Mouse (Mus musculus) adrenal gland, postnatal 36 days (tissue): Measurements from ENCODE around the gene Ckap2. TPM values are rescaled to one million over a fixed set of nuclear protein-coding genes. Genes with fewer than 3 reads are reported as not detected.

Source experiments
- DNase-seq, 2 experiments: peaks; one replicate each; pipeline ENCODE4 v3.0.0; 2021; ENCODE audit warnings: mixed read lengths in 1 of 2
- long read RNA-seq, 2 experiments: library from polyadenylated mRNA; stranded (forward); transcript quantifications; one replicate each; pipeline ENCODE4 v2.0.0; 2021; ENCODE audit warnings: borderline sequencing depth in 2 of 2
- total RNA-seq, 2 experiments: library from RNA; stranded (reverse); gene quantifications; 2 replicates each; pipeline ENCODE4 v1.2.3; 2021

The Ckap2 gene
- 1 to 10 TPM; 5.2 to 5.6 TPM for total RNA-seq
- long read RNA-seq, experiment 1, transcript Ckap2-201 (9 exons, 2,593 nt), result major isoform, 10 of 11 reads
- long read RNA-seq, experiment 1, partial matches to known transcripts, result 1 of 11 reads
- long read RNA-seq, experiment 1, other reads (novel, unspliced or antisense), result 0 of 11 reads
- long read RNA-seq, experiment 2, partial matches to known transcripts, result 1 of 3 reads
- long read RNA-seq, experiment 2, other reads (novel, unspliced or antisense), result 0 of 3 reads

DNA sequence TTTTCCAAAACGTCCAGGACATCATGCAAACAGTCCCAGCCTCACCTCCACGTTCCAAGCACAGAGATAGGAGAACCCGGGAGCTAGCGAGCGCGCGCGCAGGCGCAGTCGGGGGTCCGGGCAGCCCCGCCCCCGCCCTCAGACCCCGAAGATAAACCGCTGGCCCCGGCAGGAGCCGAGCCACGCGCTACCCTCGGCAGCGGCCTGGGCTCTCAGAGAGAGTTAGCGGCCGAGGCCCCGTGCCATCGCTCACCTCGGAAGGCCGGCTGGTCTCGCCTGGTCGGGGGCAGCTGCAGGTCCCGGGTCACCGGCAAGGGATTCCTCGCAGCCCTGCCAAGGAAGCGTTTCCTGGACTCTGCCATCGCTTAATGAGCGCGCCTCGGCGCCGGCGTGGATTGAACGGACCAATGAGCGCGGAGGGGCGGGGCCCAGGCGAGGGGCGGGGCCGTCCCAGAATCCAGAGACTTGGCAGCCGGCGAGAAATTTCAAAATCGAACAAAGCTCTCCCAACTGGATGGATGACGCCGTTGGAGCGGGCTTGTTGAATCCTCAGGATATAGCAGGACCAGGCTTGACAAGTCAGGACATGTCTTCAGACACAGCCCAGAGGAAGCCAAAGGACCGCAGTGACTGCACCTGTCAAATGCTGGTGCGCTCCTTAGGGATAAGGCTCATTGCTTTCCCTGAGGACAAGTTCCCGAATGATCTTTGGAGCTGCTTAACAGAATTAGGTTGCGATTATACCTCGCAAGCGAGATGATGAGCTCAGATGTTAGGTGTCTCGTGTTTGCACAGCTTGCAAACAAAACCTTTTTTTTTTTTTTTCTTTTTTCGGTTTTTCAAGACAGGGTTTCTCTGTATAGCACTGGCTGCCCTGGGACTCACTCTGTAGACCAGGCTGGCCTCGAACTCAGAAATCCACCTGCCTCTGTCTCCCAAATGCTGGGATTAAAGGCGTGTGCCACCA, at the start of gene Ckap2:
Gene Ckap2, minus strand, starts transcription at position 389 of the 967 bp plus-strand sequence.
- peak; percentile 94 to 95 for DNase-seq

- DNase-seq, result peak; percentile 2 to 16
Measured at GRCm38 (mm10) chr8:22228621-22229020, 43.0 kb upstream of the Ckap2 start.

DNA sequence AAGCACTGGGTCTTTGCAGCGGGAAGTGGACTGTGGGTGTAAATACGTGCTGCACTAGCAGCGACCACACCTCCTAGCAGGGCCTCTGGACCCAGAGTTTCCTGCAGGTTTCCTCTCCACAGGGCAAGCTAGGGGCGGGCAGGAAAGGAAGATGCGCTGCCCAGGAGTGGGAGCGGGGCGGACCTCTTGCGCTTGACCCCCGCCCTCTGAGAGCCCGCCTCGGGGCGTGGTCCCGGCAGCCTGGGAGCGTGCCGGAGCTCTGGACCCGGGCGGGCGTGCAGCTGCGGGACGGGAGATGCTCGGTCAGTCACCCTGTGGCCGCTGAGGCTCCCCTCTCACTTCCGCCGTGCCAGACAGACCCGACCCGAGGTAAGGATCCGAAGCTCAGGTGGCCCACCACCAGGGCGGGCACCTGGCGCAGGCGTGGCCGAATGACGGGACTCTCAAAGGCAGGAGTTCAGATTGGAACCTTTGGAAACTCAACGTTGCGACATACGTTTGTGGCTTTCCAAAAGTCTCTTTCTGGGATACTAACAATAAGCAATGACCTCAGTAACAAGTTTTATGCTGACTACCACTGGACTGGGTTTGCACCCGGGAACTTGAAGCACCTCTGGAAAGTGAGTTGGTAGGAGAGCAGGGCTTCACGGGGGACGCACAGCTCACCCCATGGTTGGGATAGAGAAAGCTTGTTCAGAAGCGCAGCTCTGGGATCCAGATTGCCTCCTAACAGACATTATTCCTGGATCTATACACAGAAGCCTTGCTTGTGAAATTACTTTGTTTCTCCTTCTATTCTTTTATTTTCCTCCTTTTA, 41.6 kb upstream of the Ckap2 start, which contains the start of gene Thsd1:
Gene Thsd1, plus strand, starts transcription at position 253 of the 817 bp plus-strand sequence.
- peak; percentile 78 to 87 for DNase-seq

GRCm38 (mm10) chr8:22226361-22226760, 40.7 kb upstream of the Ckap2 start:
- no peak for DNase-seq

GRCm38 (mm10) chr8:22214826-22215225, 29.2 kb upstream of the Ckap2 start:
- peak; percentile 79 to 86 for DNase-seq

DNA sequence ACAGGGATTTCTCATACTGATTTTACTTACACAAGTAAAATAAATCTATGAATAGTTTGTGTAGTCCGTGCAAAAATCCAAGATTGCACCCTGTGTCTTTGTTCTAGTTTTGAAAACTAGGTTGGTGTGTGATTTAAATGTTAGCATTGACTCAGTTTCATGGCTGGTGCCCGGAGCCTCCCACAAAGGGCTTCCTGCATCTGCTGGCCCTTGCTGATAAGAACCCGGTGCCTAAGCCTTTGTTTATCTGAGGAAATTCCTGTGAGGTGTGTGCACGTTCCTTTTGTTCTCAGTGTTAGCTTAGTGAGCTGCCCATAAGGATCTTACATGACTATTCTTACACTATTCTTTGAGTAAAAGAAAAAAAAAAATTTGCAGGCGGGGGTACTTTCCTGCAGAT, 23.4 kb upstream of the Ckap2 start:
- DNase-seq, result peak in 1 of 2 experiments; percentile 32

- no peak for DNase-seq
Measured at GRCm38 (mm10) chr8:22207535-22207934, 21.9 kb upstream of the Ckap2 start.

GRCm38 (mm10) chr8:22199481-22199880, 13.9 kb upstream of the Ckap2 start:
- no peak for DNase-seq

DNA sequence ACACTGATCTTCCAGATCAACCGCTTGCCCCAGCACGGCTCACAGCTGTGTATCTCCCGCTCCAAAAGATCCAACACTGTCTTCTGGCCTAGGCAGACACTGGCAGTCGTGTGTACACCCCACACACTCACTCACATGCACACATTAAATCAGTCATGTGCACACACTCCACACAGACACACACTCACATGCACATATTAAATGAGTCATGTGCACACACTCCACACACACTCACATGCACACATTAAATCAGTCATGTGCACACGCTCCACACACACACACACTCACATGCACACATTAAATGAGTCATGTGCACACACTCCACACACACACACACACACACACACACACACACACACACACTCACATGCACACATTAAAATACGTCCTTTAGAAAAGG, 12.3 kb upstream of the Ckap2 start:
- no peak for DNase-seq

- DNase-seq, result peak in 1 of 2 experiments; percentile 29
Measured at GRCm38 (mm10) chr8:22193432-22194010, 7.9 kb upstream of the Ckap2 start.

DNA sequence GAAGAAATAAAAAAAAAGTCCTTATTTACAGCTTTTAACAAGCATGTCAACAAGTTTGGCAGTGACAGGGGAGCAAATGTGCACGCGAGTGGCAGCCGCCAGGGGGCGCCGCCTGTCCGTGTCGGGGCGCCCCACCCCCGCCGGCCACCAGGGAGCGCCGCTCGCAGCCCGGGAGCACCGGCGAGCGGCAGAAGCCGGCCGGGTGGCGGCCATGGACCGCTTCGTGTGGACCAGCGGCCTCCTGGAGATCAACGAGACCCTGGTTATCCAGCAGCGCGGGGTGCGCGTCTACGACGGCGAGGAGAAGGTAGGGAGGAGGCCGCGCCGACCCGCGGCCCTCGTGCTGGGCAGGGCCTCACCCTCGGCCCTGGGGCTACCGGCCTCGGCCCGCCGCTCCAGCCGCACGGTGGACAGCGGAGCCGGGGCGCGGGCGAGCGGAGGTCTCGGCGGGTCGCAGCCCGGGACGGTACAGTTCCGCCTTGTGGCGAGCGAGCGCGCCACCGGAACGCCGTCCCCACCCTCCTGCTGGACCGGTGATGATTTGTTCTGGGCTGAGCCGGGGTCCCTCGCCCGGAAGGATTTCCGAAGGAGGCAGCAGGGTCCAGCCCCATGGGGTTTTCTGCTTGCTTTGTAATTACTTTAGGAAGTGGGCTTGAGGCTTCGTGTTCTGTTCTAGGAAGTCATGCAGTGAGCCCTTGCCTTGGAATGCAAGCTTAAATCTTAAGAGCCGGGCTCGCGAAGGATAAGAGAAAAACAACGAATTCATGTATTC, 7.2 kb upstream of the Ckap2 start, which contains the start of gene Vps36:
Gene Vps36, plus strand, starts transcription at position 150 of the 772 bp plus-strand sequence.
- peak; percentile 92 to 94 for DNase-seq

GRCm38 (mm10) chr8:22184884-22185283, 735 bp downstream of the Ckap2 start:
- DNase-seq, result no peak

GRCm38 (mm10) chr8:22175966-22176365, 9.7 kb downstream of the Ckap2 start:
- DNase-seq, result no peak

DNA sequence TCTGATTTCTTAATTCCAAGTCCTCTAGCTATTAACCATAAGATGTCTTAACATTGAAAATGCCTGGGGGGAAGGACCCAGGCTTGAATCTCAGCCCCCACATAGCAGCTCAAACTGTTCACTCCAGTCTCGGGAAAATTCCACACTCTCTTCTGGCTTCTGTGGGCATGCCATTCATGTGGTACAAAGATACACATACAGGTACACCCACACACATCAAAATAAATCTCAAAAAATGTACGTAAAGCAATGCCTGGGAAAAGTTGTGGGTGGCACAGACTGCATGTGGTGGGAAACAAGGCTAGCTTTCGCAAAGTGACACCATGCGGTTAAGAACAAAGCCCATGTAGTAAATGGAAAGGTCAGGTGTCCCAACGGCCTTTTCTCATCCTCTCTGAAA, 16.5 kb downstream of the Ckap2 start:
- DNase-seq, result no peak

- peak; percentile 90 to 93 for DNase-seq
Measured at GRCm38 (mm10) chr8:22166080-22166603, 19.5 kb downstream of the Ckap2 start, which contains the start of gene Nek3. Gene Nek3, minus strand, starts transcription at chr8:22166435.

- no peak for DNase-seq
Measured at GRCm38 (mm10) chr8:22165251-22166079, 20.2 kb downstream of the Ckap2 start.

DNA sequence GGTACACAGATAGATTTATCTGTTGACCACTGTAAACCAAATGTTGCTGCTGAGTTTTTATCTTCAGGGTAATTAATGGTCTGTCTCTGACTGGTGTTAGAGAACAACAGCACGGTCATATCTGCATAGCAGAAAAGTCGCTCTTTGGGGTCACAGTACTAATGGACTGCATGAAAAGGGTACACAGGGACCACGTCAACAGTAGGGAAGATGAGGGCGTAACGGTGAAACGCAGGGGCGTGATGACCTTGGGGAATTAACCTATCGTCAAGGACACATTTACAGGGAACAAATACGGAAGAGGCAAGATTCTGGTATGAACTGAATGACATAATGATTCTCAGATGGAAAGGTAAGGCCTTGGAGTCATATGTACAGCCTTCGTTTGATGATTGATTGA, 21.2 kb downstream of the Ckap2 start:
- no peak for DNase-seq

DNA sequence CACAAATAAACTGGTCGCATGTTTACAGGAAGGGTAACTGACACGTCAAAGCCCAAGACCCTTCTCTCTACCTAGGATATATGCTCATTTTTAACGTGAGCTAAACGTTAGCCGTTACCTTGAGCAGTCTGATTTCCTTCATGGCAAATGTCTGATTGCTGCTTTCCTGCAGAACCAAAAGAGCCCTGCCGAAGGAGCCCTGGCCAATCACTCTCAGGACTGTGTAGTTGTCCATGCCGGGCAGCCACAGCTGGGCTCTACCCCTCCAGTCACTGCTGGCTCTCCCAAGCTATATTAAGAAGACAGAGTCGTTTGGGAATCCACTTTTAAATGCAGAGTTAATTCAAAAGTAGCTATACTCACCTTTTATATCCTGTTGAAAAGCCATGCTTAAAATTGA, 23.4 kb downstream of the Ckap2 start:
- no peak for DNase-seq

DNA sequence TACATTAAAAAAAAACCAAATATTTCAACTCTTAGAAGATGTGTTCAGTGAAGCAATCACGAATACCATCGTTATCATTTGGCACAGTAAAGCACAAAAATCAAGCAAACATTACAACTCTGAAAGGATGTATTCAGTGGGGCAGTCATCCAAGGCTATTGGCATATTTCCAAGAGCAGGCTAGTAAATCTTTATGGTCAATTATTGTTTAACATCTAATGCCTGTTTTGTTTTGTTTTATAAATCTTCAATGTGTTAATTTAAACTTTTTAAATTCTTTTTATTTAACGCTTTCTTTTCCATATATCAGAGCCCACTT, 35.3 kb downstream of the Ckap2 start:
- DNase-seq, result peak; percentile 43 to 64
